Mouse (Mus musculus) ES-Bruce4 (cell line): ENCODE measurements around the gene Fbn1. TPM values are rescaled to one million over a fixed set of nuclear protein-coding genes. Genes with fewer than 3 reads are reported as not detected.

Experiments used
- H3K27ac ChIP-seq: 2 replicates; pipeline ENCODE4 v1.5.1; 2012; ENCODE audit warnings: low read length, inconsistent platforms; ENCODE audit not compliant: insufficient read depth
- H3K27me3 ChIP-seq: 2 replicates; pipeline ENCODE4 v1.6.1; 2012; ENCODE audit warnings: mild to moderate bottlenecking, low read length, inconsistent platforms; ENCODE audit not compliant: control insufficient read depth, poor library complexity, insufficient read depth, severe bottlenecking
- H3K36me3 ChIP-seq: 2 replicates; pipeline ENCODE4 v1.6.1; 2012; ENCODE audit warnings: inconsistent platforms, mild to moderate bottlenecking, low read length, moderate library complexity; ENCODE audit not compliant: control insufficient read depth, poor library complexity, insufficient read depth, severe bottlenecking
- H3K4me1 ChIP-seq: one replicate; pipeline ENCODE4 v1.8.1; 2011; ENCODE audit warnings: low read length; ENCODE audit not compliant: control insufficient read depth, insufficient read depth
- H3K4me3 ChIP-seq: 2 replicates; pipeline ENCODE4 v1.5.1; 2011; ENCODE audit warnings: low read depth, mild to moderate bottlenecking, low read length
- H3K9ac ChIP-seq: 2 replicates; pipeline ENCODE4 v1.6.1; 2012; ENCODE audit warnings: low read depth, mild to moderate bottlenecking, inconsistent platforms; ENCODE audit not compliant: poor library complexity, severe bottlenecking
- H3K9me3 ChIP-seq: replicated peaks from 2 replicates; pipeline ENCODE4 v1.6.1; 2012; ENCODE audit warnings: mild to moderate bottlenecking, low read length, inconsistent platforms; ENCODE audit not compliant: control insufficient read depth, poor library complexity, insufficient read depth, severe bottlenecking
- CTCF ChIP-seq: IDR thresholded peaks from one replicate; pipeline ENCODE4 v1.8.1; 2011; ENCODE audit warnings: low read depth, low read length
- EP300 ChIP-seq: IDR thresholded peaks from 2 replicates; pipeline ENCODE4 v1.6.1; 2011; ENCODE audit warnings: low read depth, low read length; ENCODE audit not compliant: insufficient read depth
- POLR2A ChIP-seq: IDR thresholded peaks from one replicate; pipeline ENCODE4 v1.8.1; 2011; ENCODE audit warnings: low read length; ENCODE audit not compliant: insufficient read depth
- polyA plus RNA-seq: library from polyadenylated mRNA; stranded (reverse); fragments of >200 nt; gene quantifications from 2 replicates; pipeline ENCODE4 v1.2.4, GENCODE M21; 2011; ENCODE audit warnings: low read depth; ENCODE audit not compliant: missing spikeins, insufficient read depth, insufficient read length

Gene Fbn1
- polyA plus RNA-seq, 1 experiment = 2.4 TPM

DNA sequence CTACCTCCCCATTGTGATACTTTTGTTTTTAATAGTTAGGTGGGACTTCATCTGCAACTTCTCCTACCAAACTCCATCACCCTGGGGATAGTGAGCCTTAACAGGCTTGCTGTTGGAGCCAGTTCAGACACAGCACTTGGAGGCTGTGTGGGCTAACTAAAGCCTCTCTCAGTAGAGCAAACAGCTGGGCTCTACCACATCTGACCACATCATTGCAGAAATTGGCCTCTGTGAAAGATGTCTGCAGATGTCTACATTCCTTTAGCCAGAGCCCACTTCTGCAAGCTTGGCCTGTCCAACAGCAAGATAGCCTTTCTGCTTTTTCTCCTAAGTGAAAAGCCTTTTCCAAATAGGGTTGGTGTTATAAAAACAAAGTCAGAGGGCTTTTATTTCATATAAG lies 23.6 kb downstream of the Fbn1 start:
- Histone ChIP-seq H3K9ac (no peak overlapping the region), H3K27ac (no peak overlapping the region), H3K4me3 (no peak overlapping the region), H3K36me3 (no peaks in the 10 kb centered on the region), H3K9me3 (no peaks in the 10 kb centered on the region), H3K4me1 (no peaks in the 10 kb centered on the region), H3K27me3 (no peaks in the 10 kb centered on the region)
- no peak for TF ChIP-seq CTCF
- no peak for TF ChIP-seq POLR2A
- no peak for TF ChIP-seq EP300

- no peaks in the 10 kb centered on the region for H3K27me3 ChIP-seq
Measured at GRCm38 (mm10) chr2:125481531-125482317, 26.1 kb downstream of the Fbn1 start.

GRCm38 (mm10) chr2:125481116-125481515 lies 26.7 kb downstream of the Fbn1 start:
- H3K9me3 ChIP-seq = no peaks in the 10 kb centered on the region
- TF ChIP-seq POLR2A = no peak
- no peak for TF ChIP-seq CTCF
- no peak for TF ChIP-seq EP300
- no peaks in the 10 kb centered on the region for H3K4me1 ChIP-seq
- no peaks in the 10 kb centered on the region for H3K27me3 ChIP-seq
- H3K36me3 ChIP-seq = no peaks in the 10 kb centered on the region
- no peak overlapping the region for H3K27ac ChIP-seq
- H3K4me3 ChIP-seq = no peak overlapping the region
- no peak overlapping the region for H3K9ac ChIP-seq

More at GRCm38 (mm10) chr2:125481531-125482317, 26.1 kb downstream of the Fbn1 start:
- Histone ChIP-seq H3K36me3 (no peaks in the 10 kb centered on the region), H3K27ac (no peak overlapping the region), H3K9ac (no peak overlapping the region), H3K4me1 (no peaks in the 10 kb centered on the region), H3K4me3 (no peak overlapping the region), H3K9me3 (no peaks in the 10 kb centered on the region)
- TF ChIP-seq EP300 (no peak), POLR2A (no peak), CTCF (no peak)

GRCm38 (mm10) chr2:125480057-125480456 lies 27.7 kb downstream of the Fbn1 start:
- no peak overlapping the region for H3K9ac ChIP-seq
- no peaks in the 10 kb centered on the region for H3K27me3 ChIP-seq
- no peak overlapping the region for H3K27ac ChIP-seq
- no peak for TF ChIP-seq CTCF
- no peak for TF ChIP-seq POLR2A
- TF ChIP-seq EP300 = no peak
- H3K4me3 ChIP-seq = no peak overlapping the region
- no peaks in the 10 kb centered on the region for H3K4me1 ChIP-seq
- no peaks in the 10 kb centered on the region for H3K9me3 ChIP-seq
- no peaks in the 10 kb centered on the region for H3K36me3 ChIP-seq

DNA sequence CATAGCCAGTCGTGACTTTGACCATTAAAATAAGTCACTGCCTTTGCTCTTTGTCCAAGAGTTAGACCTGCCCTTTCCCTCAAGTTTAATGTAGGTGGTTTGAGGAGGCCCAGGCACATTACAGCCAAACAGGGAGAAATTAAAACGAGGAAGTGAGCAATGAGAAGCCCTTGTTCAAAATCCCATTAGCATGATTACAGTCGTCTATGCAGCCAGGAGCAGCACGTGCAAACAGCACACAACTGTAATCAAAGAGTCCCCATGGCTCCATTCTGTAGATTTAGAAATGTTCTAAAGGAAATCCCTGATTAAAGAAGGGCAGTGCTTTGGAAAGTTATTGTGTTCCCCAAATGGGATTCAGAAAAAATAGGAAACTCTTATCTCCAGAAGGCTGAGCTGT lies 29.1 kb downstream of the Fbn1 start:
- Histone ChIP-seq H3K4me1 (no peaks in the 10 kb centered on the region), H3K9me3 (no peaks in the 10 kb centered on the region), H3K36me3 (no peaks in the 10 kb centered on the region), H3K9ac (no peak overlapping the region), H3K27me3 (no peaks in the 10 kb centered on the region), H3K27ac (no peak overlapping the region), H3K4me3 (no peak overlapping the region)
- no peak for TF ChIP-seq CTCF
- TF ChIP-seq EP300 = no peak
- TF ChIP-seq POLR2A = no peak

GRCm38 (mm10) chr2:125477367-125477766 lies 30.4 kb downstream of the Fbn1 start:
- H3K9ac ChIP-seq = no peak overlapping the region
- no peaks in the 10 kb centered on the region for H3K9me3 ChIP-seq
- no peak overlapping the region for H3K4me3 ChIP-seq
- H3K27me3 ChIP-seq = no peaks in the 10 kb centered on the region
- H3K27ac ChIP-seq = no peak overlapping the region
- TF ChIP-seq POLR2A (no peak), CTCF (no peak), EP300 (no peak)
- H3K36me3 ChIP-seq = no peaks in the 10 kb centered on the region
- no peaks in the 10 kb centered on the region for H3K4me1 ChIP-seq
